Mouse (Mus musculus) heart, postnatal 0 days (tissue): ENCODE measurements at regions not wholly inside any gene's neighbourhood (a gene's known extent, or its start where the extent isn't known, plus 50 kb on each side); places are given as distances from the start of the nearest gene placed in this dataset.

Source experiments
- CTCF ChIP-seq: IDR thresholded peaks from 2 replicates; pipeline ENCODE4 v1.5.1; 2016; ENCODE audit warnings: antibody characterized with exemption, control low read depth, low read depth
- EP300 ChIP-seq: IDR thresholded peaks from 2 replicates; pipeline ENCODE4 v1.6.1; 2016; ENCODE audit warnings: antibody characterized with exemption, low read depth

DNA sequence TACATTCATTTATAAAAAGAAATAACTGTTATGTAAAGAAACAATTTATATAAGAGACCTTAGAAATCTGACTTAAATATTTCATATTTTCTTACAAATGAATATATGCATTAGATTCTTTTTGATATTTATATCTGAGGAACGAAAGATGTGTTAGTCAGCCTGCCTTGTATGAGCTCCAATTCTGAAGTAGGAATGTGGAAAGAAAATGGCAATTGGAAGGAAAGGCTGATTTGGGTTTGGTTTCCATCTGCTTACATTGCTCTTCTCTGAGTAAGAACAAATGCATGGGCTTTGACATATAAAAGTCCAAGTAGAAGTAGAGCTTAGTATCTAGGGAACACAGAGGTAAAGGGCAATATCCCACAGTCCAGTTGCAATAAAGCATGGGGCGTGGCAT lies 1006.2 kb upstream of the Slc10a2 start:
- TF ChIP-seq CTCF, result no peak
- TF ChIP-seq EP300, result no peak
